Mouse (Mus musculus): ENCODE measurements around the gene Ddx31. TPM values are rescaled to one million over a fixed set of nuclear protein-coding genes. Genes with fewer than 3 reads are reported as not detected.

The Ddx31 gene
- total RNA-seq (2017), result 7.3 to 14.4 TPM (median 11.5 TPM) in 3 replicates

GRCm38 (mm10) chr2:28840222-28840951 lies at the start of gene Ddx31, which contains the start of gene Gtf3c4:
Gene Ddx31, plus strand, starts transcription at chr2:28840406.
Gene Gtf3c4, minus strand, starts transcription at chr2:28840360.
- ATAC-seq (replicated peaks; ENCODE audit: insufficient number of reproducible peaks, low FRiP score, low TSS enrichment, poor library complexity, severe bottlenecking), result peak; percentile 98

- no peak for ATAC-seq (replicated peaks; ENCODE audit: insufficient number of reproducible peaks, low FRiP score, low TSS enrichment, poor library complexity, severe bottlenecking)
Observed at GRCm38 (mm10) chr2:28792931-28793610, 47.1 kb upstream of the Ddx31 start.

GRCm38 (mm10) chr2:28794623-28795022 lies 45.6 kb upstream of the Ddx31 start:
- ATAC-seq (replicated peaks; ENCODE audit: insufficient number of reproducible peaks, low FRiP score, low TSS enrichment, poor library complexity, severe bottlenecking), result no peak

DNA sequence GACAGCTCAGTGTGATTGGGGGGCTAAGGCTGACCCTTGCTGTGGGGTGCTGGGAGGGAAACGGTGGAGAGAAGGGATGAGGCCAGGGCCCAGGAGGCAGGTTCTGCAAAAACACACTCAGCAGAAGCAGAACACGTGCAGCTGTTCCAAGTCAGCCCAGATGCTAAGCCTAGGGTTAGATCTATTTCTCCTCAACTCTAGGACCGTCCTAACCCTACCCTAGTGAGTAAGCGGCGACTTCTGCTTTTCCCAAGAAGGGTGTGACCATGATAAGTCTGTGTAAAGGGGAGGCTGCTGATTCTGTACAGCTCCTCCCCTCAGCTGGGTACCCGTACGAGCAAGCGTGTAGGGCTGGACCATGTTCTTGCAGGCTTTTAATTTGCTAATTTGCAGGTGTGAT lies 43.9 kb upstream of the Ddx31 start:
- peak; percentile 90 for ATAC-seq (replicated peaks; ENCODE audit: insufficient number of reproducible peaks, low FRiP score, low TSS enrichment, poor library complexity, severe bottlenecking)

DNA sequence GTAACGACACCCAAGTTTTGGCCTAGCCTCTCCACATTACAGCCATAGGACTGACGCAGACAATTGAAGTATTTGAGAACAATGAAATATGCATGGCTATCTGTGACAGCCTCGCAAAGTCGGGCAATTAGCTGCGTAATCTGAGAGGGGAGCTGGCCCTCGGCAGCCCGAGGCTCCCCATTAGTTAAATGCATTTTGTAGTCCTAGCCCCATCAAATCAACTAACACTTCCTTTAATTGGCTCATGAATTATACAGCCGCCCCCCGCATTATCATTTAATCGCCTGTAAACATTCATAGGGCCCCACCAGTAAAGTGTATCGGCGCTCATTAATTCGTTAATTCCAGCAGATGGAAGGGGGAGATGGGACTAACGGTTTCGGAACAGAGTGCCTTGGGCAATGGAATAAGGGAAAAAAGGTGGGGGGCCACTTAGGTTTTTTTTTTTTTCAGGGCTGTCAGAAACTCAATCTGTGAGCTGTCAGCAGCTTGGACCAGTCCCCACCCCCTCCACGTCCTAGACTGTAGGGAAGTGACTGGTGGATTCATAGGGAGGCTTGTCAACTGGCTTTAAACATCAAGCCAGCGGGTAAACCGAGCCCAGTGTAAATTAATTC lies 42.6 kb upstream of the Ddx31 start:
- ATAC-seq (replicated peaks; ENCODE audit: insufficient number of reproducible peaks, low FRiP score, low TSS enrichment, poor library complexity, severe bottlenecking), result no peak

- no peak for ATAC-seq (replicated peaks; ENCODE audit: insufficient number of reproducible peaks, low FRiP score, low TSS enrichment, poor library complexity, severe bottlenecking)
Observed at GRCm38 (mm10) chr2:28798390-28798789, 41.8 kb upstream of the Ddx31 start.

GRCm38 (mm10) chr2:28799575-28799974 lies 40.6 kb upstream of the Ddx31 start:
- no peak for ATAC-seq (replicated peaks; ENCODE audit: insufficient number of reproducible peaks, low FRiP score, low TSS enrichment, poor library complexity, severe bottlenecking)

DNA sequence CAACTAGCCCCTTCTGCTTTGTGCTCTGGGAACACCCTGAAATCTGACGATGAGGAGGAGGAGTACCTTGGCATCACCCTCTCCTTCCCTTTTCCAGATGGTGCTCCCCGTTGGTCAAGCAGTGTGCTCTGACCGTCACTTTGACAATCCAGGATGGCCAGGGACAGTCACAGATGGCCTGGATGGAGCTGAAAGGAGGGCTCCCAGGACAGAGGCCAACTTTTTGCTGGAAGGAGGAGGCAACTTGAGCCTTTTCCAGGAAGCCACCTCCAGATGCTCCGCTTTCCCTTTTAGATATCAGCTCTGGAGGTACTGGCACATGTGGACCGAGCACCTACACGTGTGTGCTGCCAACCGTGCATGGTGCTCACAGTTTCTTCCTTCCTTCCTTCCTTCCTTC lies 36.8 kb upstream of the Ddx31 start:
- no peak for ATAC-seq (replicated peaks; ENCODE audit: insufficient number of reproducible peaks, low FRiP score, low TSS enrichment, poor library complexity, severe bottlenecking)

GRCm38 (mm10) chr2:28808841-28809240 lies 31.4 kb upstream of the Ddx31 start:
- ATAC-seq (replicated peaks; ENCODE audit: insufficient number of reproducible peaks, low FRiP score, low TSS enrichment, poor library complexity, severe bottlenecking), result no peak

GRCm38 (mm10) chr2:28810260-28811013 lies 29.8 kb upstream of the Ddx31 start:
- no peak for ATAC-seq (replicated peaks; ENCODE audit: insufficient number of reproducible peaks, low FRiP score, low TSS enrichment, poor library complexity, severe bottlenecking)

- ATAC-seq (replicated peaks; ENCODE audit: insufficient number of reproducible peaks, low FRiP score, low TSS enrichment, poor library complexity, severe bottlenecking), result no peak
Observed at GRCm38 (mm10) chr2:28818866-28819265, 21.3 kb upstream of the Ddx31 start.

GRCm38 (mm10) chr2:28829265-28829664 lies 10.9 kb upstream of the Ddx31 start:
- no peak for ATAC-seq (replicated peaks; ENCODE audit: insufficient number of reproducible peaks, low FRiP score, low TSS enrichment, poor library complexity, severe bottlenecking)

GRCm38 (mm10) chr2:28836181-28836940 lies 3.8 kb upstream of the Ddx31 start:
- ATAC-seq (replicated peaks; ENCODE audit: insufficient number of reproducible peaks, low FRiP score, low TSS enrichment, poor library complexity, severe bottlenecking), result no peak

DNA sequence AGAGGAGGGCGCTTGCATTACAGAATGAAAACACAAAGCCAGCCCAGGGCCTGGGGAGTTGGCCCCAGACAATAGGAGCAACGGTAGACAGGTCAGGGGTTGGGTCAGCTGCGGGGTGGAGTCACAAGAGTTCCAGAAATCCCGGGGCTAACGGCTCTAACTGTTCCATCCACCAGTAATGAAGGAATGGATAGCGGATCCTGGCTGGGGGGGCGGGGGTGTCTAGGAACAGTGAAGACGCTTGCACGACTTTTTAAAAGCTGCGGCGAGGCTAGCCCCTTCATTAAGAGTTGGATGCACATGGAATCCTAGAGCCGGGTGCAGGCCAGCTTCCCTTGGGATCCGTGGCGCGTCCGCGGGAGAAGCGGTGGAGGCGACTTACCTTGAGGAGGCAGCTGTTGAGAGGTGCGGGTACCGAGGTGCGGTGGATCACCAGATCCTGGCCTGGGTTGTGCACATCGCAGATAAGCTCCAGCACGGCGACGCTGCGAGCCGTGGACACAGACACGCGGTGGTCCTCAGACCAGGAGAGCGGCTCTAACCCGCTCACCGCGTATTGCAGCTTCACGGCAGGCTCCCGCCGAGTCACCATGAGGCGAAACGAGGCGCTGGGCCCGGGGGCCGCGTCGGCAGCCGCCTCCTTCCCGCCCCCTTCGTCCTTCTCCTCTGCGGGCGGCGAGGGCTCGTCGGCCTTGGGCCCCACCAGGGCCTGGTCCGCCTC lies 545 bp upstream of the Ddx31 start:
- ATAC-seq (replicated peaks; ENCODE audit: insufficient number of reproducible peaks, low FRiP score, low TSS enrichment, poor library complexity, severe bottlenecking), result peak; percentile 10; the same call in 1 of the 2 replicates

DNA sequence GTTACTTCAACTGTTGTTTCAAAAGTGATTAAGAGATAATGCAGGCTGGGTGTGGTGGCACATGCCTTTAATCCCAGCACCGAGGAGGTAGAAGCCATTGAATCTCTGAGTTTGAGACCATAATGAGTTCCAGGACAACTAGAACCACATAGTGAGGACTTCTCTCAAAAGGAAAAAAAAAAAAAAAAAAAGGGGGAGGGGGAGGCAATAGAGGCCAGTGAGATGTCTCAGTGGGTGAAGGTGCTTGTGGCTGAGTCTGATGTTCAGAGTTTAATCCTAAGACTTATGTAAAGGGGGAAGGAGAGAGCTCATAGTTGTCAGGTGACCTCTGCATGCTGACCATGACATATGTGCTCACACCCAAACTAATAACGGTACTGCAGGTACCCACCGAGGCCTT lies 1.8 kb downstream of the Ddx31 start:
- ATAC-seq (replicated peaks; ENCODE audit: insufficient number of reproducible peaks, low FRiP score, low TSS enrichment, poor library complexity, severe bottlenecking), result no peak

DNA sequence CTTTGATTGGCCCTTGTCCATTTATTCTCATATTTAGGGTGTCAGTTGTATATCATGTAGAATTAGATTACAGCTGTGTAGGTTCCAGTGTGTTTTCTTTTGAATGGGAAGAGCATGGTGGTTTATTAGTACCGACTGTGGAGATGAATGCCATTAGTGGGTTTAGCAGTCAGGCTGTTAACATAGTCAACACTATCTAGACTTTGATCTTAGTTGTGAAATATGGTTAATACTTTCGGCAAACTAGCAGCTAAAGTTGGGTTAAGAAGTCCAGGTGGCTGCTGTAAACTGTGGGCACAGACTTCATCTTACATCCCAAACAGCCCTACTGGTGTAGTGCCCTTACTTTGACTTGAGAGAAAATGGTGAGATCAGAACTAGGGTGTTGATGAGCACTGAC lies 8.7 kb downstream of the Ddx31 start:
- no peak for ATAC-seq (replicated peaks; ENCODE audit: insufficient number of reproducible peaks, low FRiP score, low TSS enrichment, poor library complexity, severe bottlenecking)

DNA sequence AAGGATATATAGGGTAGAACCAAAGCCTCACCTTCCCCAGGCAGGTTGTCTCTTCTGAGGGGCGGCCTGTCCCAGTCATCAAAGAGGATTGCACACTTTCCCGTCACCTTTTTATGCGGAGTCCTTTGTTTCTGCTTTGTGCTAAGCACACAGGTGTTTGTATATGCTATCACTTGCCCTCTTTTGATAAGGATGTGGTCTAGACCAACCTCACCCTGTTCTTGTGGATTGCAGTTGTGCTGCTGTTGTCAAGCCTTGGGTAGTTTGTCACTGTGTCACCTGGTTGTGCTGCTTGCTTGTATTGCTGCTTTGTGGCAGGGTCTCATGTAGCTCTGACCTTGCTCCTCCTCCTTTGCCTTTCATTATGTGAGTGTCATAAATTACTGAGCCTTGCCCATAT lies 12.4 kb downstream of the Ddx31 start:
- no peak for ATAC-seq (replicated peaks; ENCODE audit: insufficient number of reproducible peaks, low FRiP score, low TSS enrichment, poor library complexity, severe bottlenecking)

GRCm38 (mm10) chr2:28855773-28856172 lies 15.6 kb downstream of the Ddx31 start:
- ATAC-seq (replicated peaks; ENCODE audit: insufficient number of reproducible peaks, low FRiP score, low TSS enrichment, poor library complexity, severe bottlenecking), result no peak

All from monocyte, adult 5-6 weeks (primary cell).